Mouse (Mus musculus) lung, postnatal 36 days (tissue): ENCODE results near the gene Gipc2.

Source experiments
- DNase-seq: peaks from one replicate; pipeline ENCODE4 v3.0.0; 2022; ENCODE audit warnings: mixed read lengths

Gene Gipc2

DNA sequence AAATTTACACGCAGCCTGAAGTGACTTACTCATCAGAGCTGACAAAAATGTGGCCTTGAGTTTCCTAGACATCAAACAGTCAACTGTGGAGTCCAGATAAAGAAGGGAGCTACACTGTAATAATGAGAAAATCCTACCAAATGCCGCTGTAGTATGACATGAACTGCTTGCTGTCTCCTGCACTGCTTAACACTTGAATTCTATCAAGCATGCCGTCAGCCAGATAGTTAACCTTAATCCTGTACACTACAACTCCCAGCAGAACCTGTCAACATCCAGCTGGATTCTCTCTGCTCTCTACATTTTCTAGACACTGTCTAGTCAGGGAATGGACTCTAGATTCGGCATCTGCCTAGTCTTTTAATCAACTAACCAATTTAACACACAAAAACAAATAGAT is 23.3 kb upstream of the Gipc2 start:
- peak; percentile 51 for DNase-seq

DNA sequence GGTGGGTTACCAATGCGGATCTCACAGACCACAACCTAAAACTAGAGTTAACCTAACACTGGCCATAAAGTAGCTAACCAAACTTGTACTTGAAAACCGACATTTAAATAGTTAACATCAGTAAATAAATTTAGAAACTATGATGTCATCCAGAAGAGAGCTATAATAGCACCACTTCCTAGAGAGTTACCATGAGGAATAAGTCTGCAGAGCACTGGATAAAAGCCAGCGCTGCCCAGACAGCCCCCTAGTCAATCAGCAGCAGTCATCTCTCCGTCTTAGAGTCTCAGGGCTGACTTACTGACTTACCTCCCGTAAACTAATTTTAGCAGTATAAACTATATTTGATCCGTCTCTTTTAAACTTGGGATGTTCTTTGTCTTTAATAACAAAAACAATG is 20.1 kb upstream of the Gipc2 start:
- no peak for DNase-seq

DNA sequence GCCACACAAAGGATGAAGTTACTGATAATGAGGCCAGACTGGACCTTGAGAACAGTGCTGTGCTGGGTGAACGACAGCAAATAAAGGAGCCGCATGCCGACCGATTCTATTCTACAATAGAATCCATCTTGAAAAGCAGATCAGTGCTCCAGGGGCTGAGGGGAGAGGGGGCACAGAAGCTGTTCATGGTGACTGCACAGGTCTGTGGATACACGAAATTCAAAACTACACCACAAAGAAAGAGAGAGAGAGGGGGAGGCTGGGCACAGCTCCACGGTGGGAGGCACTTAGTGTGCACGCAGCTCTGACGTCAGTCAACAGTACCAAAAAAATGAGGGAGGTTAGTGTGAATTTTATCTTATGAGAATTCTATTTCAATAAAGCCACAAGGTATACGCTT is 17.5 kb upstream of the Gipc2 start:
- no peak for DNase-seq

DNA sequence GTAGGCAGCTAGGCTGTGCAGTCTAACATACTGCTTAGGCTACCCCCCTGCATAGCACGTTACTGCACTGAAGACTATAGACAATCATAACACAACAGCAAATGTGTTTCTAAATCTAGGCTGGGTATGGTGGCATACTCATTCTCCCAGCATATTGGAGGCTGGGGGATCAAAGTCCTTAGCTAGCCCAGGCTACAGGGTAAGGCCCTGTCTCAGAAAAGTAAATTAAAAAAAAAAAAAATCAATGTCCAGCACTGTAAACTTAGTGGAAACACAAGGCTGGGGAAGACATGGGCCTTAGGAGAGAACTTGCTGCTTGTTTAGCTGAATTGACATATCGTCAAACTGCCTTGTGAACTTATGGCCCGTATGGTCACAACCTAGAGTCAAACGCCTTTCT is 14.6 kb upstream of the Gipc2 start:
- DNase-seq: no peak

DNA sequence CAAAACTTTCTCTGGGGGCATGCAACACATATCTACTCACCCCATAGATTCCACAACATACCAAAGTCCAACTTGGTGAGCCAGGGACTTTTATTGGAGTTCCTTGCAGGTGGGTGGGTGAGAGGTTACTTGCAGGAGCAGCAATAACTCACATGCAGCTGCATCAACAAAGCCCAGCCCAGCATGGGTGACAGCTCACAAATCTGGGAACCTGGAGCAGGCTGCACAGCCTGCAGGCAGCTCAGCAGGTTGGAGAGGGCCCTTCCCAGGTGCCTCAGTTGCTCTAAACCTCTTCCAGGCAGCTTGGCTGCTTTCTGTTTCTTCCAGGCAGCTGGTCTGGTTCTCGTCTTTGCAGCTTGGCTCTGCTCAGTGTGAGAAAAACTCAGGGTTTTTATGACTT is 13.3 kb upstream of the Gipc2 start:
- no peak for DNase-seq

DNA sequence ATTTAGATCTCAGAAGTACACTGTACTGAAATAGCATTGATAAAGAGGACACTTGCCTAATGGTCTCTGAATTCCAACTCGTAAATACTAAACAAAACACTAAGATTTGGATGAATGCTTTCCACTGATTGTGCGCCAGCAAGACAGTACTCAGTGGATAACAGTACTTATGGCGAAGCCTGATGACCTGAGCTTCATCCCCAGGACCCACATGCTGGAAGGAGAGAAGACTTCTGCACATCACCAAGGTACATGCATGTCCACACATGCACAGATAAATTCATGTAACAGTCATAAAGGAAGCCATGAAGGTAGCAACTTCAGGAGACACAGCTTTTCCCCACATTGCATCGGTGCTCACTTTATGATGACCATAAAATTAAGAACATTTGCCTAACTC is 12.8 kb upstream of the Gipc2 start:
- DNase-seq: no peak

DNA sequence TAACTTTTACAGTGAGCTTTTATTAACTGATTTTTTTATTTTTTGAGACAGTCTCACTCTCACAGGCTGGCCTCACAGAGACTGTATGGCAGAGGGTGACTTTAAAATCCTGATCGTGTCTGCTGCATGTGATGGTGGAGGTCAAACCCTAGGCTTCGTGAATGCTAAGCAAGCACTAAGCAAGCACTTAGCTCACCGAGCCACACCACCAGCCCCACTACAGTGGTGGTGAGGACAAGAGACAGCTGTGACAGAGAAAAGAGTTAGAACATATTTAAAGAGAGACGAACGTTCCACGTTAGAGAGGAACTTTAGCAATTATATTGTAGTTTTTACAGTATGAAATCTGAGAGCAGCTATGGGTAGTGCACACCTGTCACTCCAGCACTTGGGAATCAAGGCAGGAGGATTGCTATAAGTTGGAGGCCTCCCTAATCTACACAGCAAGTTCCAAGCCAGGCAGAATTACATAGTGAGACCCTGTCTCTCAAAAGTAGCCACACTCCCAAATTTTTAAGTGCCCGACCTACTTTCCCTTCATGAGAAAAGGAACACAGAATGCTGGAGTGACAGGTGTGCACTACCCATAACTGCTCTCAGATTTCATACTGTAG is 6.4 kb upstream of the Gipc2 start:
- peak; percentile 70 for DNase-seq

DNA sequence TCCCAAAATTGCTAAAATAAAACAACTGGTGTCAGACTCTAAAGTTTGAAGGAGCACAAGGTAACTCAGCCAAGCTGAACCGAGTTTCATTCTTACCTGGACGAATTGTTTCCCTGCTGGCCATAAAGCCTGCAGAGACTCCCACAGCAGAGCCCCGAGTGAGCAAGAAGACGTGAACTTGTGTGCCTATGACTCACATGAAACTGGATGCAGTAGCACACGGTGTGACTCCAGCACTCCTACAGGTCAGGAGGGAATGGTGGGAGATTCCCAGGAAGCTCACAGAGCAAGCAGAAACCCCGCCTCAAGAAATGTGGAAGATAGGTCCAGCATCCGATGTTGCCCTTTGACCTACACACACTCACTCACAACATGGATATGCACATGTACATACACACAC is 5.8 kb upstream of the Gipc2 start:
- DNase-seq: no peak

DNA sequence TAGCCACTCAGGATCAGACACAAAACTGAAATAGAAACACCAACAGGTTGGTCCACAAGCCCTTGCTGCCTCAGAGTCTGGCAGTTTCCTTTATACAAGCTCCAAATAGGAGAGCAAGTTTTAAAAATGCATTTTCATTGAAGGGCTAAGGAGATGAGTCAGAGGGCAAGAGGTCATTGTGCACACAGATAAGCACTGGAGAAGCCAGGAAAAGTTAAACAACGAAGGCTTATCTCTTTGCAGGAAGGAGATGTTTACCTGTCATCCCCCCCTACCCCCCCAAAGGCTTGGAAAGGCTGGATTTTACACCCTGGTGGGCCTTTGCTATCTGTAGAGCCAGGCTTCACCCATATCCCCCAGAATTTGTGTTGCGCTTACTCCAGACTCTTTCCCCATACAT is 5.2 kb upstream of the Gipc2 start:
- DNase-seq: peak; percentile 37

DNA sequence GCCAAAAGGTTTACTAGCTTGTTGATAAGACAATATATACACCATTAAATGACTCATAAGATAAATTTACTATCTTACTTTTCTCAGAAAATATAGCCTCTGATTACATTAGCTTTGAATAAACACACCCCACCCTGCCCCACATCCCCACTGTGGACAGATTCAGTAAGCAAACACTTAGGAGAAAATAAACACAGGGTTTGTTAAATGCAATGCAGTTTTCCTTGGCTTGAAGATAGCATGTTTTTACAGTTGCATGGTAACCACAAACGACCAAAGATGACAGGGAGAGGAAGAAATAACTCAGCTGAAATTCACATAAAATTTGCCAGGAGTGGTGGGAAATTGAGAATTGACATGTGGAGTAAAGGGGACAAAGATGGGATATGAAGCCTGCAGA is 4.4 kb upstream of the Gipc2 start:
- DNase-seq: peak; percentile 45

DNA sequence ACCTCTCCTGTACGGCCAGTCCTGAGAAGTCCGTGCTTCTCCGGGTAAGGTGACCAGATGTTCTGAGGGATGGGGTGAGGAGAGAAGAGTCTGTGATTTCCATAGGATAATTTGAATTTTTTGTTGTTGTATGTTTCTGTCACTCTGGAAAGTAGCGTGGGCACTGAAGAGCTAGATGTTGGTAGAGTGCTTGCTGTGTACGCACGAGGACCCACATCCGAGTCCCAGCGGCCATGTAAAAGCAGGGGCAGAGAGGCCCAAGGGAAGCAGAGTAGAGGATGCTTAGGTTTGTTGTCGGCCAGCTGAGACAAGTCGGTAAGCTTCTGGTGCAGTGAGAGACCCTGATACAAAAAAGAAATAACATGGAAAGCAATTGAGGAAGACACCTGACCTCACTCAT is 2.0 kb upstream of the Gipc2 start:
- no peak for DNase-seq

DNA sequence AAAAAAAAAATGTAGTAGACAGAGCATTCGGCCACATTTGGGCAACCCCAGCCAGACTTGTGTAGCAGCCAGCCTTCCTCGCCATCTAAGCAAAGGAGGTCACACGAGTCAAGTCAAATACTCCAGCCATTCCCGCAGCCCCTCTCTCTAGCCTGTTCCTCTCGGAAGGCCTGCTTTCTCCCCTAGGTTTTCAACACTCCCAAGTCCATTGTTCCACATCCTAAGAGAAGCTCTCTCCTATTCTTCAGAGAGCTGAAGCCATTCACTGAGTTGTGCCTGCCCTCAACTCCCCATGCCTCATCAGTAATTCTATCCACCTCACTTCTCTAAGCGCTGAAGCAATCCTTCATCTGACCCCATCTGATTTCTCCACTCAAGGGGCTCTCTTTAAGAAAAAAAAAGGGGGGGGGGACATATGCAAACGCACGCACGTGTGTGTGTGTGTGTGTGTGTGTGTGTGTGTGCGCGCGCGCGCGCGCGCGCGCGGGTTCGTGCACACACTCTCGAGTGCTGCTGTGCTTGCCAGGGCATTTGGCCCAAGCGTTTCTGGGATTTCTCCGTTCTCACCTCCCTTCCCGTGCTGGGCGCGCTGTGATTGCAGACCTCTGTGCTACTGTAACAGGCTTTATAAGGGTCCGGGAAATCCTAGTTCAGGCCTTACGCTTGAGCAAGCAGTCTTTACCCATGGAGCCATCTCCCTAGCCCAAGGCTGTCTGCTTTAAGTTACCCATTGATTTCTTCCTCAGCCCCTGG is 845 bp upstream of the Gipc2 start:
- DNase-seq: no peak

DNA sequence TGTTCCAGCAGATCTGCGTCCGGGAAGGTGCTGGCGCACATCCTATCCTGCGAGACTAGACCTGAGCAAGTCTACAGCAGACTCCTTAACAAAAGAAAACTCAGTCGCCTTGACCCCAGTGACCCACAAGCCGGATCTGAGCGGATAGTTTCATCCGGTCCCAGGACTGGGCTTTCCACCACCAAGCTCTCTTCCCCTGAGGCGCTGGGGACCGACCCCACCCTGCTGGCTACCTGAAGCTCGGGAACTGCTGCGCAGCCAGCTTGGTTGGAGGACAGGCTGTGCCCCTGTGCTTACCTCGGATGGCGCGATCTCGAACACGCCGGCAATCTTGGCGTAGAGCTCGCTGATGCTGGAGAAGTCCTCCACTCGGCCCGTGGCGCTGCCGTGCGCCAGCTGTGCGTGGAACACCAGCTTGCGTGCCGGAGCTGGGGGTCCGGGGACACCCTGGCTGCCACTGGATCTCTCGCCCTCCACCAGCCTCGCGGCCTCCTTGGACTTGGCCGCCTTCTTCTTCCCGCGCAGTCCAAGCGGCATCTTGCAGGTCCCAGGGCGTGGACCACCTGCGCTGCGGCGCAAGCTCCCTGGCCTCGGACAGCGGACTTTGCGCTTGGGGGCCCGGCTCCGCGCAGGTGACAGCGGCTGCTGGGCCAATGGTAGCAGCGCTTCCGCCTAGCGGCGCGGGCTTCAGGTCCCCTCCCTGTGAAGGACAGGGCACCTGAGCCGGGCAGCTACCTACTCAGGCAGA is 505 bp downstream of the Gipc2 start:
- DNase-seq: peak; percentile 67

DNA sequence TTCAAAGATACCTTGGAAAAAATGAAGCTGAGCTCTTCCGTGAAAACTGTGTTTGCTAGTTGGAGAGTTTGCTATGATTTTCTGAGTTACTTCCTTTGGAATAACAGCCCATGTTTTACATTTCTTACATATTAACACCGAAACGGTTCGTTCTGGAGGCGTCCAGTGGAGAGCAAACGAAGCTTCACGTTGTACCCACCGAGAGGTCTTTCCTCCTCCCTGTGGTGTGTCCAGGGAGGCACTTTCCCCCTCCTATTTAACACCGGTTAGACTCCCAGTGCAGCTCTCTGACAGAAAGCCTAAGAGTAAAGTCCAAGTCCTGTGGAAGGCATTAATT is 1.0 kb downstream of the Gipc2 start:
- DNase-seq: no peak

DNA sequence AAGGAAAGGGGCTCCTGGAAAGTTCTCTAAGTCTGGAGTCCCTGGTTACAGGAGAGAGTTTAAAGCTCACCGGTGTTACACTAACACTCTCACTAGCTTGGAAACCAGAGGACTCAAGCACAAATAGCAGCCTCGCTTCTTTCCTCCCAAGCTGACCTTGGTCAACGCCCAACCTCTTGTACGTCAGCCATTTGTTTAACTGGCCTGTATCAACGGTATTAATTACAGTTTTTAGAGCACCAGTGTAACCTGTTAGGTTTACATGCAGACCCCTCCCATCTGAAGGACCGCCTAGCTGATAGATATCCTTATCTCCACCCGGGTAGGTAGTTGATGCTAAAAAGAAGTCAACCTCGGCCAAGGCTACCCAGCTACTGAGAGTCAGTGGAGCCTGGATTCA is 2.7 kb downstream of the Gipc2 start:
- no peak for DNase-seq

DNA sequence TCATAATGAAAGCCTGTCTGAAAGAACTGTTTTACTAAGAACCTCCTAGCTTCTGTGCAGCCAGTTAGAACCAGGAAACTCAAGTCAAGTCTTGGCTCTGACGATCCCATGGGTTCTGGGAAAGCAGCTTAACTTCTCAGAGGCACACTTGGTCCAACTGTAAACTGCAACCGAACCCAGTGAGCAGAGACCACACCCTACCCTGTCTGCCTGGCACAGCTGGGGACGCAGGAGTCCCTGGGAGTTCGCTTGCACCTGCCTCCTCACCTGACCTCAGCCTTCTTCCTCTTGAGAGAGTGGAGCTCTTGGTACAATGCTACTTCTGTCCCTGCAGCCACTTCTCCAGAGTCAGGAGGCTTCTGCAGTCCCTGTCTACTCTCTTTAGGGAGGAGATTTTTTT is 5.4 kb downstream of the Gipc2 start:
- no peak for DNase-seq

DNA sequence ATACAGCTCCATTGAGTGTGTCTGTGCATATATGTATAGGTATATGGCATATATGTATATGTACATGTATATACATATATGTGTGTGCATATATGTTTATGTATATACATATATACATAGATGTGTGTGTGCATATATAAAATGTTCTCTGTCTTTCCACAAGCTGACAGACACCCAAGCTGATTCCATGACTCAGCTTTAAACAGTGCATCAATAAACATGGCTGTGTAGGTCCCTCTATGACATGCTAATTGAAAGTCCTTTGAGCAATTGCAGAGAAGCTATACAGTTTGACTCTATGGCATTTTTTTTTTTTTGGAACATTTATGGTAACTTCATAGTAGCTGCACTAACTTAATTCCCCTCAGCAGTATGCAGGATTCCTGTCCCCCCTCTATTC is 6.7 kb downstream of the Gipc2 start:
- DNase-seq: no peak

DNA sequence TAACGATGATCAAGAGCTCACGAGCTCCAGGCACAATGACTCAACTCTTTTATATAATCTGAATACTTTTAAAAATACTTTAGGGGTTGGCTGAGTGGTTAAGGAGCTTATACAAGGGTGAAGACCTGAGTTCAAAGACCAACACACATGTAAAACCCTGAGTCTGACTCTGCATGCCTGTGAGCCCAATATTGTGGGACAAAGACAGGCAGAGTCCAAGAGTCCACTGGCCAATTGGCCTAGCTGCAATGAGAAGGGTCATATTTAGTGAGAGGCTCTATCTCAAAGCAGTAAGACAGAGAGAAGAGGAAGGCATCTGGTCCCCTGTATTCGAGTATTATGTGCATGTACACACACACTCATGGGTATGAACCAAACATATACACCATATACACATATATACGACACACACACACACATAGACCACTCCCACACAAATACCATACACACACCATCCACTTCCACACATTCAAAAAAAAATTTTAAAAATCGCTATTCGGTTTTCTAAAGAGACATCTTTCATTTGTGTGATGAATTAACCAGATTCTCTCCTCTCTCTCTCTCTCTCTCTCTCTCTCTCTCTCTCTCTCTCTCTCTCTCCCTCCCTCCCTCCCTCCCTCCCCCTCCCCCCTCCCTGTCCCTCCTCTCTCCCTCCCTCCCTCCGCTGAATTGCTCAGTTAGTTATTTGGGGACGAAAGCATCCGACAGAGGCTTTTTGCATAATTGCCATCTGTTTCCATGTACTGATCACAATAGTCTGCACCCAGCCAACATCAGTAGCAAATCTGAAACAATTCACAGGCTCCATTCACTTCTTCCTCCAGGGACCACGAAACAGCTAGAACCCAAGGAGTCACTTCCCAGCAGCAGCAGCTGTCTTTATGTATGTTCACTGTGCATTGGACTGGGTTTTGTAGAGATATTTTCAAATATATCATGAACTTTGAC is 7.4 kb downstream of the Gipc2 start:
- DNase-seq: no peak

DNA sequence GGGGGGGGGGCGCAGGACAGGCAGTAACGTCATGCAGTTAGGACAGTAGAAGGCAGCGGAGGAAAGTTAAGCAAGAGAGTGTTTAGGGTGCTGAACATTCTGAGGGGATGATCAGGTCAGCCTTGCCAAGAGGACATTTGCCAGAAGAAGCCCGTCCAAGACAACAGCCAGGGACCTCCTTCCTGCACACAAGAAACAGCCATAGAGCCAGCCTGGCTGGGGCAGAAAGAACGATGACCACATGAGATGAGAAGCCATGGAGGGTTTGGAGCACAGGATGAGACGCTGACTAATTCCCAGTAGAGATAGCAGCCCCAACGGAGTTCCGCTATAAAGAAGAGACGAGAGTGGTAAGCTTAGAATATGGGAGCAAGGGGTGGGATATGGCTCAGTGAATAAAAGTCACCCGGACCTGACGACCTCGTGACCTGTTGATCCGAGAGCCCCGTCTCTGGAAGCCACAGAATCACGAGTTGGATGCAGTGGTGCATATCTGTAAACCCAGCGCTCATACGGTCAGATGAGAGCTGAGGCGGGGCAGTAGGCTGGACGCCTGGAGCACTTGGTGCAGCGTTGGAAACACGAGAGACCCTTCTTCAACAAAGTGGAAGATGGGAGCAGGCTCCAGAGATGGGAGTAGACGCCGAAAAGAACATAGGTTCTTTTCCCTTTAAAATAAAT is 9.1 kb downstream of the Gipc2 start:
- DNase-seq: no peak

DNA sequence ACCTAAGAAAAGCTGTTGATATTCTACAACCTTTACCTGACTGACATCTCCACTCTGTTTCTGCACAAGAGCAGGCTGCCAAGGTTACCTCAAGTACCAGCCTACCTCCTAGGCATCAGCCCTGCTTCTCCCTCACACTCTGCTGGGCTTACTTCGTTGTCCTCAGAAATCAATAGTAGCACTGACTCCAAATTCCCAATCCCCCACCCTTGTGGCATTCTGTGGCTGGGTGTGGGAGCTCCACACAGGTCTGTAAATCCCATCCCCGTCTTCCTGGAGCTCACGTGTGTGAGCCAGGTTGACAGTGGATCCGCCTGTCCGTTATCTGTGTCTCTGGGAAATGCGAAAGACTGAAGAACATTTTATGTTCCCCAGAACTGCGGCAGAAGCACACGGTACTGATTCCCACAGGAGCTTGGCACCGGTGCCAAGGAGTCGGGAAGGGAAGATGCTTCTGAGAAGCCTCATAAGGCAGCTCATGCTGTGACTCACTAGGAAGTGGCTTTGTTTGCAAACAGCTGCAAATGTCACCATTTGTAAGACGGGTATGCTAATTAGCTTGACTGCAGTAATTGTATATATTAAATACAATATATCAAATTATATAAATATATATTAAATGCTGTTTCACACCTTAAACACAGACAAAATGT is 10.6 kb downstream of the Gipc2 start:
- DNase-seq: no peak

DNA sequence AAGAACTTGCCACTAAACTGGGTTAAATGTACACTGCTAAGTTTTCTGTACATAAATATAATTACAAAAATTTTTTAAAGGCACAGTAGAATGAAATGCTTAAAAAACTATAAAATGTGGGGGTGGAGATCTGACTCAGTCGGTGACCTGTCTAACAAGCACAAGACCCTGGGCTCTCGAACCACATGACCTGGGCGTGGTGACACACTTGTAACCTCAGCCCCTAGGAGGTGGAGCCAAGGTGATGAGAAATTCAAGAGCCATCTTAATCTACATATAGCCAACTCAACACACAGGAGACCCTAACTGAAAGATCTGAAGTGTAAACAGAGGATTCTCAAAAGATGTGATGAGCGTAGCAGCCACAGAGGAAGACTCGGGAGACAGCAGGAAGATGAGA is 11.9 kb downstream of the Gipc2 start:
- no peak for DNase-seq

DNA sequence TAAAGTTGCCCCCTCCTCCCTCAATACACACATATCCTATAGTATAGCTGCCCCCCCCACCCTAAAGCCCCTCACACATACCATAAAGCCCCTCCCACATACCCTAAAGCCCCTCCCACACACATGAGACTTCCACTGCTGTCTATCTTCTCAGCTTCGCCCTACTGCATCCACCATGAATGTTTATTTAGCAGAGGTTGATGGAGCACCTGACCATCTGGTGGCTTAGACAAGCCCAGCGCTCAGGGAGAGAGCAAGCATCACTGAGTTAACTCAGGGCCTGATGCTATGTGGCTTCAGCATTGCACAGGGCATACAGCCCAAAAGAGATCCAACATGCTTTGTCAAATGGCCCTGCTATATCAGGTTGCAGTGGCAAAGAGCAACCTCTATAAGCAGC is 12.9 kb downstream of the Gipc2 start:
- no peak for DNase-seq
